In the genomic region with DNA sequence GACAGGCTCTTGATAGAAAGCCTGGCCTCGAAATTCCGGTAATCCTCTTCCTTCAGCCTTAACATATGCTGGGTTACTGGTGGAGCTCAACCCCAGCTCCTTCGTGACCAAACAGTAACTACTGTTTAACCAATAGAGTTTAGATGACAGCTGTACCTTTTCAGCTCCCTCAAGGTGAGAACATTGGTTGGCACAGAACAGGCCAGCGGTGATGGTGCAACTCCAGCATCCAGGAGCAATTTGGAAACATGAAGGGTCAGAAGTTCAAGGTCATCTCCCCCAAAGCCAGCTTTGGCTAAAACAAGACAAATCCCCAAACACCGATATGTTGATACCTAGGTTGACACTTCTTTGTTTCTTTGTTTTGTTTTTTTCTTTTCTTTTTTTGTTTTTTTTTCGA, we compare ENCODE assay signal across 8 mouse cellular contexts. TPM values are rescaled to one million over a fixed set of nuclear protein-coding genes. Genes with fewer than 3 reads are reported as not detected.
A peak's percentile ranks its signal among the peaks of the same experiment; 100 is the strongest.
DNase-seq lines count a peak whose midpoint lies in the region; ATAC-seq and TF ChIP-seq lines count a peak whose summit lies in the region.

No protein-coding gene starts in this region.

- H3K4me3 ChIP-seq in erythroblast, embryonic 14.5 days (replicated peaks): peak overlapping the region; percentile 77
- H3K4me3 ChIP-seq in spleen, adult 2 months (ENCODE audit: extremely low read depth, insufficient read depth, insufficient read length): peak overlapping the region; percentile 58; the same call in 1 of the 2 replicates
- peak overlapping the region; percentile 65 for H3K4me3 ChIP-seq in limb, embryonic 14.5 days (replicated peaks; ENCODE audit: low read length)
- peak overlapping the region; percentile 63 for H3K4me3 ChIP-seq in stomach, embryonic 15.5 days (replicated peaks)

- no peak for TF ChIP-seq POLR2A in spleen, adult 2 months (IDR thresholded peaks at IDR 0.05; ENCODE audit: low read depth, low read length)
- no peak for TF ChIP-seq POLR2A in limb, embryonic 14.5 days (IDR thresholded peaks at IDR 0.05; ENCODE audit: borderline replicate concordance, extremely low read depth, insufficient read depth, insufficient read length)

- no peak for TF ChIP-seq CTCF in spleen, adult 2 months (IDR thresholded peaks at IDR 0.05; ENCODE audit: extremely low read depth, insufficient read depth, insufficient read length, insufficient replicate concordance)

- no peak overlapping the region for H3K27ac ChIP-seq in spleen, adult 2 months (ENCODE audit: insufficient read depth, low read length)
- no peak overlapping the region for H3K27ac ChIP-seq in limb, embryonic 14.5 days (replicated peaks; ENCODE audit: low read depth, low read length)
- H3K27ac ChIP-seq in stomach, embryonic 15.5 days: peak overlapping the region; percentile 90; the same call in 1 of the 2 replicates

- DNase-seq in spleen, adult 2 months (ENCODE audit: low read depth in 1 of 2, low spot score in 2 of 2): no peak
- no peak for DNase-seq in spleen, postnatal 36 days (ENCODE audit: low spot score in 2 of 2)
- no peak for DNase-seq in limb, embryonic 14.5 days (ENCODE audit: low spot score)
- no peak for DNase-seq in right cerebral cortex, adult 2 months (ENCODE audit: low spot score in 2 of 2)
- no peak for DNase-seq in B cell, adult 2 months

- WGBS in spleen, adult 2 months: 81% methylated on average over 6 of the region's 6 CpGs
- WGBS in limb, embryonic 14.5 days: 67% methylated on average over 6 of the region's 6 CpGs
- 52% methylated on average over 6 of the region's 6 CpGs for WGBS in stomach, embryonic 15.5 days

- H3K9me3 ChIP-seq in erythroblast, embryonic 14.5 days (ENCODE audit: control insufficient read depth, low read length): peaks cover 4% of the 10 kb centered on the region; the same call in 1 of the 2 replicates
- H3K9me3 ChIP-seq in limb, embryonic 14.5 days (ENCODE audit: control insufficient read depth, low read length): no peaks in the 10 kb centered on the region
- no peaks in the 10 kb centered on the region for H3K9me3 ChIP-seq in stomach, embryonic 15.5 days

- ATAC-seq in erythroblast, adult 5-6 weeks (replicated peaks; ENCODE audit: low FRiP score, poor library complexity, severe bottlenecking): no peak
- no peak for ATAC-seq in limb, embryonic 14.5 days (ENCODE audit: low FRiP score, low read depth)
- ATAC-seq in stomach, embryonic 15.5 days (ENCODE audit: insufficient read depth, low FRiP score, low read depth): no peak

- H3K4me2 ChIP-seq in limb, embryonic 14.5 days (replicated peaks; ENCODE audit: low read depth, low read length, severe bottlenecking): peak overlapping the region; percentile 76
- H3K4me2 ChIP-seq in stomach, embryonic 15.5 days: peak overlapping the region; percentile 95

- H3K36me3 ChIP-seq in erythroblast, embryonic 14.5 days (ENCODE audit: control insufficient read depth): no peaks in the 10 kb centered on the region
- H3K36me3 ChIP-seq in spleen, adult 2 months (ENCODE audit: control insufficient read depth, insufficient read depth, low read length): no peaks in the 10 kb centered on the region
- H3K36me3 ChIP-seq in limb, embryonic 14.5 days (ENCODE audit: control insufficient read depth, insufficient read depth, low read length): no peaks in the 10 kb centered on the region; the same call in none of the 2 replicates
- no peaks in the 10 kb centered on the region for H3K36me3 ChIP-seq in stomach, embryonic 15.5 days

- peaks cover 67% of the 10 kb centered on the region for H3K27me3 ChIP-seq in erythroblast, embryonic 14.5 days (ENCODE audit: control insufficient read depth)
- 0 out of 2 replicates have a peak, but pooled peaks cover 4% of the 10 kb centered on the region for H3K27me3 ChIP-seq in spleen, adult 2 months (ENCODE audit: control insufficient read depth, insufficient read depth, low read length)
- peaks cover 10% of the 10 kb centered on the region for H3K27me3 ChIP-seq in limb, embryonic 14.5 days (ENCODE audit: control insufficient read depth, insufficient read depth, low read length)
- H3K27me3 ChIP-seq in stomach, embryonic 15.5 days (replicated peaks): no peaks in the 10 kb centered on the region

- H3K4me1 ChIP-seq in erythroblast, embryonic 14.5 days (ENCODE audit: control insufficient read depth): peaks cover 34% of the 10 kb centered on the region
- H3K4me1 ChIP-seq in spleen, adult 2 months (ENCODE audit: control insufficient read depth, insufficient read depth, insufficient read length): peaks cover 7% of the 10 kb centered on the region
- peaks cover 13% of the 10 kb centered on the region for H3K4me1 ChIP-seq in limb, embryonic 14.5 days (ENCODE audit: control insufficient read depth, insufficient read depth, low read length)
- peaks cover 20% of the 10 kb centered on the region for H3K4me1 ChIP-seq in stomach, embryonic 15.5 days

- H3K9ac ChIP-seq in limb, embryonic 14.5 days (ENCODE audit: low read depth, low read length, severe bottlenecking): peak overlapping the region; percentile 63; the same call in 1 of the 2 replicates
- no peak overlapping the region for H3K9ac ChIP-seq in stomach, embryonic 15.5 days

RNA-seq across cellular contexts. Expression of a gene that starts 3.3 kb away (rescaled TPM):
- not detected in 2 replicates for polyA plus RNA-seq in erythroblast, embryonic 14.5 days (2012)
- 1.3 TPM in 1 of 2 replicates, not detected in the other for total RNA-seq in erythroblast, adult 5-6 weeks (2015; ENCODE audit: low replicate concordance)
- total RNA-seq in erythroblast, adult 5-6 weeks (2017; ENCODE audit: low replicate concordance): not detected in 2 replicates
- polyA plus RNA-seq in spleen, adult 2 months (2012; rRNA removed): 0.91 and 1.8 TPM in 2 replicates
- polyA plus RNA-seq in limb, embryonic 14.5 days (2012; rRNA removed): 2.2 and 2.3 TPM in 2 replicates
- polyA plus RNA-seq in limb, embryonic 14.5 days (2014; fragmentation: Nextera tagmentation; extraction: Ambion mirVana): 2.6 and 3.1 TPM in 2 replicates
- polyA plus RNA-seq in stomach, embryonic 15.5 days (2015; fragmentation: Nextera tagmentation; extraction: Ambion mirVana): 3.1 and 3.4 TPM in 2 replicates

RNA-seq across cellular contexts. Expression of a gene that starts 29.4 kb away (rescaled TPM):
- 0.83 and 1.5 TPM in 2 replicates for polyA plus RNA-seq in erythroblast, embryonic 14.5 days (2012)
- 125 and 127 TPM in 2 replicates for total RNA-seq in erythroblast, adult 5-6 weeks (2015; ENCODE audit: low replicate concordance)
- total RNA-seq in erythroblast, adult 5-6 weeks (2017; ENCODE audit: low replicate concordance): 63.3 and 88.5 TPM in 2 replicates
- polyA plus RNA-seq in spleen, adult 2 months (2012; rRNA removed): 16.0 and 16.1 TPM in 2 replicates
- 194 and 224 TPM in 2 replicates for polyA plus RNA-seq in limb, embryonic 14.5 days (2012; rRNA removed)
- polyA plus RNA-seq in limb, embryonic 14.5 days (2014; fragmentation: Nextera tagmentation; extraction: Ambion mirVana): 291 and 311 TPM in 2 replicates
- polyA plus RNA-seq in stomach, embryonic 15.5 days (2015; fragmentation: Nextera tagmentation; extraction: Ambion mirVana): 259 and 365 TPM in 2 replicates

Comparison
In these comparisons a context has a peak if more than half of its experiments do, and no peak if none do; other contexts are left out.
1. RNA of a gene that starts 29.4 kb away (polyA plus RNA-seq): 194 to 311 TPM in limb, embryonic 14.5 days and 259 to 365 TPM in stomach, embryonic 15.5 days; 16.0 to 16.1 TPM in spleen, adult 2 months and 0.83 to 1.5 TPM in erythroblast, embryonic 14.5 days; every median in the first group is over 10 times any median in the second.
2. Peak in every context shown above with its lines, with median percentiles within 50 percentile points of each other: H3K4me3 ChIP-seq.